Mouse (Mus musculus): Measurements from ENCODE around the gene Smad1. TPM values are rescaled to one million over a fixed set of nuclear protein-coding genes. Genes with fewer than 3 reads are reported as not detected.

Smad1 gene
- polyA plus RNA-seq, 1 experiment from 2014 or later: 63.7 TPM

DNA sequence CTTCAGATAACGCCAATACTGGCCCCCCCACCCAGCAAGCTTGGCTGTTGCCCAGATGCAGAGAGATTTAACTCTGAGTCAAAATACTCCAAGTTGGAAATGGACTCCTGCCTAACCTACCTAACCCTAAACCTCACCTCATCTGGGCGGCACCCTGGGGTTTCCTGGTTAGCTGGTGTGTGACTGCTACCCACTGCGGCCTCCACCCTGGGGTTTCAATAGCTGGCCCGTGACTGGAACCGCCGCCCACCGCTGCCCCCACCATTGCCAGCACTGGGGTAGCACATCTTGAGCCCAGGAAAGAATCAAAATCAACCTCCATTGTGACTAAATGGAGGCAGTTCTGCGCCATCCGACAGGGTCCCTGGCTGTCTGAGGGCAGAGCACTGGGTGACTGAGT lies 33.1 kb downstream of the Smad1 start:
- 0 out of 2 replicates have a peak, but pooled peaks cover 2% of the 10 kb centered on the region for H3K4me1 ChIP-seq
- H3K27ac ChIP-seq: no peak overlapping the region
- peaks cover 46% of the 10 kb centered on the region for H3K36me3 ChIP-seq (replicated peaks)
- no peaks in the 10 kb centered on the region for H3K27me3 ChIP-seq
- no peak overlapping the region for H3K9ac ChIP-seq
- no peak overlapping the region for H3K4me2 ChIP-seq
- H3K9me3 ChIP-seq: no peaks in the 10 kb centered on the region
- 95% methylated on average over 9 of the region's 9 CpGs for WGBS
- no peak overlapping the region for H3K4me3 ChIP-seq (replicated peaks)
- no peak for ATAC-seq (ENCODE audit: low FRiP score)

GRCm38 (mm10) chr8:79365707-79366106 lies 33.6 kb downstream of the Smad1 start:
- no peak overlapping the region for H3K4me2 ChIP-seq
- ATAC-seq (ENCODE audit: low FRiP score): no peak
- no peak overlapping the region for H3K27ac ChIP-seq
- no peak overlapping the region for H3K9ac ChIP-seq
- no peaks in the 10 kb centered on the region for H3K27me3 ChIP-seq
- peaks cover 6% of the 10 kb centered on the region for H3K4me1 ChIP-seq
- WGBS: 97% methylated on average over 3 of the region's 3 CpGs
- no peaks in the 10 kb centered on the region for H3K9me3 ChIP-seq
- no peak overlapping the region for H3K4me3 ChIP-seq (replicated peaks)
- H3K36me3 ChIP-seq (replicated peaks): peaks cover 40% of the 10 kb centered on the region

- Histone ChIP-seq H3K9me3 (no peaks in the 10 kb centered on the region), H3K4me3 (replicated peaks) (no peak overlapping the region), H3K27me3 (no peaks in the 10 kb centered on the region), H3K36me3 (replicated peaks) (peaks cover 31% of the 10 kb centered on the region), H3K4me1 (peaks cover 12% of the 10 kb centered on the region), H3K4me2 (no peak overlapping the region), H3K9ac (no peak overlapping the region), H3K27ac (no peak overlapping the region)
- no peak for ATAC-seq (ENCODE audit: low FRiP score)
- WGBS: 90% methylated on average over 8 of the region's 8 CpGs
These were observed 34.5 kb downstream of the Smad1 start for GRCm38 (mm10) chr8:79364806-79365205.

DNA sequence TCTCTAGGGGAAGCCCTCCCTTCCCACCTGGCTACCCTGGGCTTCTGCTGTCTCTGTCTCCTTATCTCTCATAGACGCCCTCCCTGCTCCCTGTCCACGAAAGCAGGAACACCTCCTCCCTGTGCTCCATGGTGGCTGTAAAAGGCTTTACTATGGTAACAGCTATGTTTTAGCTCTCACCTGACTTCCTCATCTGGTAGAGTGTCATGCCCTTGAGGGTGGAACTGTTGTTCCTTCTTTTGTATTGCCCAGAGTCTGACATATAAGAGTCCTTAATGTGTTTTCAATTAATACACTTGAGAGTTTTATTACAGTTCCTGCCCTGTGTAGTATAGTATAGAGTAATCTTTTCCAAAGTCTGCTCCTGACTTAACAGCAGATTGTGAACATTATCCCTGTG lies 36.9 kb downstream of the Smad1 start:
- no peak overlapping the region for H3K9ac ChIP-seq
- no peak overlapping the region for H3K27ac ChIP-seq
- WGBS: 86% methylated on average over 2 of the region's 2 CpGs
- no peak overlapping the region for H3K4me3 ChIP-seq (replicated peaks)
- peaks cover 23% of the 10 kb centered on the region for H3K36me3 ChIP-seq (replicated peaks)
- peaks cover 12% of the 10 kb centered on the region for H3K4me1 ChIP-seq
- H3K27me3 ChIP-seq: no peaks in the 10 kb centered on the region
- H3K9me3 ChIP-seq: no peaks in the 10 kb centered on the region
- no peak overlapping the region for H3K4me2 ChIP-seq
- no peak for ATAC-seq (ENCODE audit: low FRiP score)

DNA sequence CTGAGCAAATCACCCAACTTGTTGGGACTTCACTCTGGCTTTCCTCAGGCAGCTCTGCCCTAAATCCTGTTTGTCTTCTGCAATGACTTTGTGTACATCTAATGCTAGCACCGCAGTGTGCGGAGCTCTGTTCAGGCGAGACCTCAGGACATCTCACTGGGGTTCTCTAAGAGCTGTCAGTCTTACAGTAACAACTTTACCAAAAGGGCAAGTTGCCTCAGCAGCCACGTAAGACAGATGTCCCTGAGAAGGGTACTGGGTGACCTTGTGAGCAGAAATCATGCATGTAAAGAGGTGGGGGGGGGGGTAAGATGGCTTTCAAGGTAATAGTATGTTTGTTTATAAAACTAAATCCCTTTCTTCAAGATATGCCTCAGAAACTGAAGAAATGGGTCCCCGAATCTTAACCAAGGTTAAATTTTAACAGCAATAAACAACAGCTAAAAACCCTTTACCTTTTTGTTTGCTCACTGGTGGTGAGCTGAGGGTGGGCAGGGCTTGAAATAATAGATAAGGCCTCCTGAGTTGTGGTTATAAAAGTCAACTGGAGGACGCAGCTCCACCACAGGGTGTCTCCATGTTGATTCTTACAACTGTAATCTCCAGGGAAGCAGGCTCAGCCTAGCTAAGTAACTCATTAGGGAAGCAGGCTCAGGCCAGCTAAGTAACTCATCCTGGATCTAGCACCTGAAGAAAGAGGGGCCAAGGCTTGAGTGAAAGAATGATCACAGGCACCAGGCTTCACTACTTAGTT lies 38.4 kb downstream of the Smad1 start:
- Histone ChIP-seq H3K4me2 (no peak overlapping the region), H3K9me3 (no peaks in the 10 kb centered on the region), H3K4me3 (replicated peaks) (no peak overlapping the region), H3K36me3 (replicated peaks) (peaks cover 23% of the 10 kb centered on the region), H3K27me3 (no peaks in the 10 kb centered on the region), H3K27ac (no peak overlapping the region), H3K4me1 (peaks cover 21% of the 10 kb centered on the region), H3K9ac (no peak overlapping the region)
- WGBS: 79% methylated on average over 6 of the region's 6 CpGs
- ATAC-seq (ENCODE audit: low FRiP score): no peak

- H3K4me2 ChIP-seq: no peak overlapping the region
- no peaks in the 10 kb centered on the region for H3K9me3 ChIP-seq
- H3K9ac ChIP-seq: no peak overlapping the region
- peaks cover 27% of the 10 kb centered on the region for H3K4me1 ChIP-seq
- no peak for ATAC-seq (ENCODE audit: low FRiP score)
- no peaks in the 10 kb centered on the region for H3K27me3 ChIP-seq
- peaks cover 23% of the 10 kb centered on the region for H3K36me3 ChIP-seq (replicated peaks)
- WGBS: 63% methylated on average over 9 of the region's 9 CpGs
- H3K4me3 ChIP-seq (replicated peaks): no peak overlapping the region
- no peak overlapping the region for H3K27ac ChIP-seq
These were observed 39.0 kb downstream of the Smad1 start for GRCm38 (mm10) chr8:79360302-79360701.

- Histone ChIP-seq H3K36me3 (replicated peaks) (peaks cover 29% of the 10 kb centered on the region), H3K9me3 (no peaks in the 10 kb centered on the region), H3K4me3 (replicated peaks) (no peak overlapping the region), H3K27ac (peak overlapping the region; percentile 82), H3K4me1 (peaks cover 34% of the 10 kb centered on the region), H3K9ac (peak overlapping the region; percentile 36; the same call in 1 of the 2 replicates), H3K27me3 (0 out of 2 replicates have a peak, but pooled peaks cover 4% of the 10 kb centered on the region), H3K4me2 (peak overlapping the region; percentile 40)
- peak; percentile 79 for ATAC-seq (ENCODE audit: low FRiP score)
- WGBS: 24% methylated on average over 16 of the region's 16 CpGs
These were observed 43.4 kb downstream of the Smad1 start for GRCm38 (mm10) chr8:79355721-79356434.

DNA sequence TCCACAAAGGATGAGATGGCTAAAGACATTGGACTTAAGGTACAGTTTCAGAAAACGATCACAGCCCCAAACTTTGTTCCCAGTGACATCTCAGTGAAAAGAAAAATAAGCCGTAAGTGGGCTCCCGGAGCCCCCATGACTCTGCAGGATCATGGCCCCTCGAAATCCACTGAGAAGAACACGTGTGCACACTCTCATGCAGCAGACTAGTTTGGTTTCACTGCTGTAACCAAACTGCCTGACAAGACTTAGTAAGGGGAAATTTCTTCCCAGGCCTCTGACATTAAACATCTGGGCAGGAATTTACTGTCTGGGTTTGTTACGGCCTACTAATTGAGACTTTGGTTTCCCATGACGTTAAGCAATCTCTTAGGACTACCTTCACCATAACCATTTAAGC lies 45.3 kb downstream of the Smad1 start:
- peaks cover 39% of the 10 kb centered on the region for H3K4me1 ChIP-seq

GRCm38 (mm10) chr8:79351916-79352315 lies 47.4 kb downstream of the Smad1 start:
- Histone ChIP-seq H3K4me3 (replicated peaks) (no peak overlapping the region), H3K36me3 (replicated peaks) (peaks cover 31% of the 10 kb centered on the region), H3K27me3 (0 out of 2 replicates have a peak, but pooled peaks cover 4% of the 10 kb centered on the region), H3K4me1 (peaks cover 39% of the 10 kb centered on the region), H3K4me2 (no peak overlapping the region), H3K9ac (no peak overlapping the region), H3K9me3 (no peaks in the 10 kb centered on the region), H3K27ac (no peak overlapping the region)
- WGBS: 81% methylated on average over 8 of the region's 8 CpGs
- ATAC-seq (ENCODE audit: low FRiP score): no peak

More for the DNA sequence above, 45.3 kb downstream of the Smad1 start:
- Histone ChIP-seq H3K4me3 (replicated peaks) (no peak overlapping the region), H3K36me3 (replicated peaks) (peaks cover 32% of the 10 kb centered on the region), H3K27ac (no peak overlapping the region), H3K9ac (no peak overlapping the region), H3K4me2 (no peak overlapping the region), H3K27me3 (0 out of 2 replicates have a peak, but pooled peaks cover 4% of the 10 kb centered on the region), H3K9me3 (no peaks in the 10 kb centered on the region)
- WGBS: 89% methylated on average over 7 of the region's 7 CpGs
- no peak for ATAC-seq (ENCODE audit: low FRiP score)

- Histone ChIP-seq H3K9ac (no peak overlapping the region), H3K27ac (no peak overlapping the region), H3K4me2 (no peak overlapping the region), H3K4me3 (replicated peaks) (no peak overlapping the region), H3K9me3 (no peaks in the 10 kb centered on the region), H3K4me1 (peaks cover 28% of the 10 kb centered on the region), H3K36me3 (replicated peaks) (peaks cover 36% of the 10 kb centered on the region), H3K27me3 (0 out of 2 replicates have a peak, but pooled peaks cover 4% of the 10 kb centered on the region)
- WGBS: 44% methylated on average over 3 of the region's 3 CpGs
- ATAC-seq (ENCODE audit: low FRiP score): no peak
These were observed 48.5 kb downstream of the Smad1 start for GRCm38 (mm10) chr8:79350805-79351204.

- Histone ChIP-seq H3K27me3 (0 out of 2 replicates have a peak, but pooled peaks cover 4% of the 10 kb centered on the region), H3K9me3 (no peaks in the 10 kb centered on the region), H3K36me3 (replicated peaks) (peaks cover 36% of the 10 kb centered on the region), H3K4me2 (peak overlapping the region; percentile 21; the same call in 1 of the 2 replicates), H3K4me1 (peaks cover 23% of the 10 kb centered on the region), H3K9ac (no peak overlapping the region), H3K4me3 (replicated peaks) (no peak overlapping the region), H3K27ac (peak overlapping the region; percentile 74)
- 26% methylated on average over 6 of the region's 6 CpGs for WGBS
- ATAC-seq (ENCODE audit: low FRiP score): peak; percentile 82
These were observed 49.2 kb downstream of the Smad1 start for GRCm38 (mm10) chr8:79350094-79350593.

DNA sequence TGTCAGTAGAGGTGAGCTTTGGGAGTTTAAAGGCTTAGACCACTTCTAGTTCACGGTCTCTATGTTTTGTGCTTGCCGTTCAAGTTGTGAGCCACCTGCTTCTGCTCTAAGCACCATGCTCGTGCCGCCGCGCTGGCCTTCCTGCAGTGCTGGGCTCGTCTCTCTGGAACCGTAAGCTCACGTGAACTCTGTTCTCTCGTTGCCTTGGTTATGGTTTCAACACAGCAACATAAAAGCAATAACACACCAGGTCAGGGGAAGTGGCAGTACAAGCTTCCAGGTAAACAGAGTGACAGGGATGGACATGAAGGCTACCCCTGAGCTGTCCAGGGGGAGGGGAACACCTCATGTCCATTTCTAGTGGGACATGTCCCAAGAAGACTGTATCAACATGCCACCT lies 52.9 kb downstream of the Smad1 start:
- WGBS: 91% methylated on average over 10 of the region's 10 CpGs
- ATAC-seq (ENCODE audit: low FRiP score): no peak
- H3K27me3 ChIP-seq: no peaks in the 10 kb centered on the region
- no peak overlapping the region for H3K4me2 ChIP-seq
- peaks cover 12% of the 10 kb centered on the region for H3K4me1 ChIP-seq
- H3K27ac ChIP-seq: no peak overlapping the region
- H3K9ac ChIP-seq: no peak overlapping the region
- no peaks in the 10 kb centered on the region for H3K9me3 ChIP-seq
- H3K36me3 ChIP-seq (replicated peaks): peaks cover 44% of the 10 kb centered on the region
- H3K4me3 ChIP-seq (replicated peaks): no peak overlapping the region

Measured in forebrain, embryonic 12.5 days (tissue).